Mouse (Mus musculus): ENCODE data around the gene Lrrk1. TPM values are rescaled to one million over a fixed set of nuclear protein-coding genes. Genes with fewer than 3 reads are reported as not detected.
"Not testable (repeated sequence)": the region's sequence is repeated elsewhere in the genome, so short reads cannot be mapped to it uniquely, and the experiment has no call there.

The Lrrk1 gene
- total RNA-seq, 2 experiments from 2014 or later = 3.8 to 4.9 TPM

GRCm38 (mm10) chr7:66215911-66216310 lies 172.2 kb downstream of the Lrrk1 start:
- no peak for DNase-seq (ENCODE audit: low spot score in 2 of 2)
- intact Hi-C loops (cut with DNase I) = no loop called here

GRCm38 (mm10) chr7:66214477-66214876 lies 173.7 kb downstream of the Lrrk1 start:
- intact Hi-C loops (cut with DNase I) = no loop called here
- DNase-seq (ENCODE audit: low spot score in 2 of 2) = no peak

DNA sequence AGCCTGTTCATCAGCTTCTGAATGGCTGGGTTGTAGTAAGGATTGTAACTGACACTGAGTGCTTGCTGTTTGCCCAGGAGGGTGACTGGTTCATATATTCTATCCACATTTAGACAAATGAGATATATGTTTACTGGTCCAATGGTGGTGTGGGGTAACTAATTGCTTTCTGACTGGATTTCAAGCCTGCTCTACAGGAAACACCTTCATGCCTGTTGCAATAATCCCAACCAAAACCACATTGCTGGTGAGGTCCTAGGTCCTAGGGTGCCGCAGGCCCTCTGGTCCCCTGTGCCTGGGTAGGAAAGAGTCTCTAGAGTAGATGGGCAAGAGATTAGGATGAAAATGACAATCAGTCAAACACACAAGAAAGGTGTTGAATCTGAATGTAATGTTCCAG lies 175.3 kb downstream of the Lrrk1 start:
- intact Hi-C loops (cut with DNase I) = no loop called here
- no peak for DNase-seq (ENCODE audit: low spot score in 2 of 2)

DNA sequence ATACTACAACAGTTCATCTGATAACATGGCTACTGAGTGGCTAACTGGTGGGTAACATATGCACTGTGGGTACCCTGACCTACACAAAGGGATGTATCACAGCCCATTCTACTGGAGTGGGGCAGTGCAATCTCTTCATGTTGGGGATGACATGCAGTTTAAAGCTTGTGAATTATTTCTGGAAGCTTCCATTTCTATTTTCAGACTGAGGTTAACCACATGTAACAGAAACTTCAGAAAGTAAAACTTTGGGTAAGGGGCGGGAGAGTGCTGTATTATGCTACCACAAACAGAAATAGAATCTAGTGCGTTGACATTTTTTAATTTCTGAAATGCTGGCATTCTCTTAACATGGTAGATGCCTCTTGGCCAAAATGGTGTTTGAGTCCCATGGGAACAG lies 178.2 kb downstream of the Lrrk1 start:
- intact Hi-C loops (cut with DNase I) = no loop called here
- DNase-seq (ENCODE audit: low spot score in 2 of 2) = no peak

DNA sequence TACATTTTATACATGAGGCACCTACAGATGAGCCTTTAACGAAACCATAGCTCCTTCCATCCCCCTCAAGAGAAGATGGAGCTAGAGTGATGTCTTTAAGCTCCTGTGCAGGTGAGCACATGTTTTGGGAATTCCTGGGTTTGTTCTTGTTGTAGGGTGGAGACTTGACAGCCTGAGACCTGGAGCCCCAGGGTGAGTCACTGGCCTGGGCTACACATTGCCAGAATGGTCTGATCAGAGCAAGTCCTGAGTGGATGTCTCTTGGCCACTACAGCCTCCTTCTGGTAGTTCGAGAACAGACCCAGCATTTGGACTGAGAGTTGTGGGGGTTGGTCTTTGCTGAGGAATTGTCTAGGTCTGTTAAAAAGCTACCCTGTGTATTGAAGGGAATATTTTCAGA lies 186.5 kb downstream of the Lrrk1 start:
- intact Hi-C loops (cut with DNase I) = no loop called here

DNA sequence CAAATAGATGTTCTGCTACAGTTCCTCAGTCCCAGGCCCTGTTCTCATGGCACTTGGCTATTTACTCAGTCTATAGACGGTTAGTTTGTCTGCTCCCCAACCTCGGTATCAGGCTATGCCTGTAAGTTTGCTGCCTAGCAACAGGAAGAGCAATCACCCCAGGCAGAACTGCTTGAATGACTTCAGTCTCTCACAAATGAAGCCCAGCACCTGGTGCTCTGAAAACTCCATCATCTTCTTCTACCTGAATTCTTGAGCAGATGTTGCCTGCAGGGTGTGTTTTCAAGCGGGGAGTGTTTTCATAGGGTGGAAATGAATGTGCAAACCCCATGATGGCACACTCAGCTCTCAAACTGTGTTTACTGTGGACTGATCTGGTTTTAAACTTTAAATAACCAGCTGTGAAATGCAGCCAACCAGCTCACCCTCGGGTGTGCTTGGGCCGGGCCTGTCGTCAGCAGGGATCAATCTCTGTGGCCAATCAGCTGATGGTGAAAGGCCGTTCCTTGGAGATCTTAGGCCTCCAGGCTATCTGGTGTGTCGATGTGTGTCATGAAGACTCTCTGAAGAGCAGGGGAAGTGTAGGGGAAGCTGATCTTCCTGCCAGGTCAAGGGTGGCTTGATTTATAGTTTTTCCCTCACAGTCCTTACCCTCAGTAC lies 187.2 kb downstream of the Lrrk1 start:
- intact Hi-C loops (cut with DNase I) = no loop called here

More for the DNA sequence above, 186.5 kb downstream of the Lrrk1 start:
- DNase-seq (ENCODE audit: low spot score in 2 of 2) = no peak

GRCm38 (mm10) chr7:66200383-66200782 lies 187.8 kb downstream of the Lrrk1 start:
- no peak for DNase-seq (ENCODE audit: low spot score in 2 of 2)
- intact Hi-C loops (cut with DNase I) = no loop called here

More for the DNA sequence above, 187.2 kb downstream of the Lrrk1 start:
- no peak for DNase-seq (ENCODE audit: low spot score in 2 of 2)

- peak; percentile 40 to 77 for DNase-seq (ENCODE audit: low spot score in 2 of 2)
- intact Hi-C loops (cut with DNase I) = no loop called here
Measured at GRCm38 (mm10) chr7:66199391-66199831, 188.7 kb downstream of the Lrrk1 start.

DNA sequence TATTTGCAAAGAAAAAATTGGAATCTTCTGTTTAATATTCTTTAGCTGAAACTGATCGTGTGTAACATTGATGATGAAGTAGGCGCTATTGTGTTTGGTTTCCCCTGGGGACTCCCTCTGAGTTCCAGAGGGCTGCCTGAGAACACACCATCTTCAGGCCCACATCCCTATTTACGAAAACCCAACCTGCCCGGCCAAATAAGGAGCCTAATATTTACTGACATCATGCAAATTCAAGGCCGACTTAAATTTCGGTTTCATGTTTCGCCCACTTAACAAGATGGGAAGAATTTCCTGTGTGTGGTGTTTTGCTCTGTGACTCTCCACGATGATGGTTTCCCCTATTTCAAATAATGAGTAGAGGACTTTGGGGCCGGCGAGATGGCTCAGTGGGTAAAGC lies 189.7 kb downstream of the Lrrk1 start:
- intact Hi-C loops (cut with DNase I) = no loop called here
- no peak for DNase-seq (ENCODE audit: low spot score in 2 of 2)

DNA sequence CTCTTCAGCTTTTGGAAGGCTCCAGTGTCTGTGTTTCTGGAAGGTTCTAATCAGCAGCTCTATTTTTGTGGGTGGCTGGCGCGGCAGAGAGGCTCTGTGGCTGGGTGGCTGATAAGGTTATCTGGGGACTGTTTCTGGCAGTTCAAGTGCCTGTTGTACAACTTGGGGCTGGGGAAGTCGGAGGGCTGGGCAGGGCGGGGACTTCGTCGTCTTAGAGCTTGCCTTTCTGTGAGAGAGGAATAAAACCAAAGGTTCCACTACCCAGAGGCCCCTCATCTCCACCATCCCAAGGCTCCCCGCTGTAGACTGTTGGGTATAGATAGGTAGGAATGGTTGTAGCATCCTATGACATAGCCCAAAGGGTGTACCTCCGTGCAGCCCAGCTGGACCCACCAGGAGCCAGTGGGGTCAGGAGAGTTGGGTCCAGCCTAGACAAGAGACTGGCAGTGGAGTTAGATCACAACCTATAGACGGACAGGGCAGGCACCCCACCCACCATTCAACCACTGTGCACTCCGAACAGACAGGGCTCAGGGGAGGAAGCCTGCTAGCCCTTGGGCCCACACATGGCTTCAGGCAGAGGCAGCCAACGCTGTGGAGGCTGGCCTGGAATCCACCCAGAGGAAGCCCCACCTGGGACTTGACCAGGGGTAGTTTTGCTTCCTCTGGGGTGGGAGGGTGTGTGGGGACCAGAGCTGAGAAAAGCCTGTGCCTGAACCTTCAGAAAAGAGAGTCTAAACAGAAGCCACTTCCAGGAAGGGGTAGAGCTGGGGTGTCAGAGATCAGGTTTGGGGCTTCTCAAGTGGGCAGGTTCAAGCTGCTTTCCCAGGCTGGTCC lies 191.3 kb downstream of the Lrrk1 start:
- DNase-seq (ENCODE audit: low spot score in 2 of 2) = peak in 1 of 2 experiments; percentile 40
- intact Hi-C loops (cut with DNase I) = no loop called here

- DNase-seq (ENCODE audit: low spot score in 2 of 2) = no peak
- intact Hi-C loops (cut with DNase I) = no loop called here
Measured at GRCm38 (mm10) chr7:66195881-66196280, 192.3 kb downstream of the Lrrk1 start.

DNA sequence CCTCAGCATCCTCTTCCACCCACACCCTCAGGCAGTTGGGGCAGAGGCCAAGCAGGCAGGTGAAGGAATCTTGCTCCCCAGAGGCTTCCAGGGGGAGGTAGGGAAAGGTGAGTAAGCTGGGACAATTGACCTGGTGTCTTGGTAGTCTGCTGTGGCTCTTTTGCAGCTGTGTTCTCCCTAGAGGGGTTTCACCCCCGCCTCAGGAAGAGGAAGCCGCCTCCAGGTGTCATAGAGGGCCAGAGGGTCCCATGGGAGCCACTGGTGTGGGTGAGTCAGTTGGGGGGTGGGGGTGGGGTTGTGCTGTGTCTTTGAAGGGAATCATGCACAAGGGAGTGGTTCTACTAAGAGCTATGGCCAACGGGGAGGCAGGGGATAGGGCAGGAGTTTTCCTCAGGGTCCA lies 193.6 kb downstream of the Lrrk1 start:
- no peak for DNase-seq (ENCODE audit: low spot score in 2 of 2)
- intact Hi-C loops (cut with DNase I) = no loop called here

DNA sequence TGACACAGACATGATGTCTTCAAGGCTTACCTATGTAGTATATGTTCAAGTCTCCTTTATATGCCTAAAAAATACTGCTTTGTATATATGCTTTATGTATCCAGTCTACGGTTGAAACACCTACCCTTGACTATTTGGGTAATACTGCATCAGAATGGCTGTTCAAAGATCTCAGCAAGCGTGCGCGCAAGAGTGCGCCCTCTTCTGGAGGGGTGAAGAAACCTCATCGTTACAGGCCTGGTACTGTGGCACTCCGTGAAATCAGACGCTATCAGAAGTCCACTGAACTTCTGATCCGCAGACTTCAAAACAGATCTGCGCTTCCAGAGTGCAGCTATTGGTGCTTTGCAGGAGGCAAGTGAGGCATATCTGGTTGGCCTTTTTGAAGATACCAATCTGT lies 197.8 kb downstream of the Lrrk1 start:
- intact Hi-C loops (cut with DNase I); DNase-seq (ENCODE audit: low spot score in 2 of 2): not testable (repeated sequence)

GRCm38 (mm10) chr7:66187581-66188231 lies 200.4 kb downstream of the Lrrk1 start:
- no peak for DNase-seq (ENCODE audit: low spot score in 2 of 2)
- intact Hi-C loops (cut with DNase I) = no loop called here

GRCm38 (mm10) chr7:66185370-66185769 lies 202.8 kb downstream of the Lrrk1 start:
- no peak for DNase-seq (ENCODE audit: low spot score in 2 of 2)
- intact Hi-C loops (cut with DNase I) = no loop called here

GRCm38 (mm10) chr7:66184026-66184425 lies 204.1 kb downstream of the Lrrk1 start:
- intact Hi-C loops (cut with DNase I) = loop anchor here (5.0 kb wide), 1 partner anchor 72 kb away; no protein-coding TSS in a partner anchor
- no peak for DNase-seq (ENCODE audit: low spot score in 2 of 2)

DNA sequence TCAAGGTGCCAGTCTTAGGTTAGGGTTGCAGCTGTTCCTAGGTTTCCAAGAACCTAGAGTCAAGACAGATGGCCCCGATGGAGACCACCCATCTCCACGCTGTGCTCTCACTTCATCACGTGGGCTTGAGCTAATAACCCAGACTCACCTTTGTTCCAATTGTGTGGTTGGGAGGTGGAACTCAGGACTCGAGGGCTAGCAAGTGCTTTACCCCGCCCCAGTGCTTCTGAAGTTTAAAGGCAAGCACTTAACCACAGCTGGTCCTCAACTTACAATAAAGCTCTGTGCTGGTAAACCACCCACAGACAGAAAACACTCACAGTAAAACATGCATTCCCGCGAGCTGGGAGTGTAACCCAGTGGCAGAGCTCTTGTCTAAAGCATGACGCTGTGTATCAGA lies 204.7 kb downstream of the Lrrk1 start:
- intact Hi-C loops (cut with DNase I) = loop anchor here (5.0 kb wide), 1 partner anchor 71 kb away; no protein-coding TSS in a partner anchor
- DNase-seq (ENCODE audit: low spot score in 2 of 2) = no peak

- DNase-seq (ENCODE audit: low spot score in 2 of 2) = no peak
- intact Hi-C loops (cut with DNase I) = loop anchor here (5.0 kb wide), 1 partner anchor 70 kb away; no protein-coding TSS in a partner anchor
Measured at GRCm38 (mm10) chr7:66182075-66182715, 206.0 kb downstream of the Lrrk1 start.

GRCm38 (mm10) chr7:66180711-66181365 lies 207.3 kb downstream of the Lrrk1 start:
- DNase-seq (ENCODE audit: low spot score in 2 of 2) = no peak
- intact Hi-C loops (cut with DNase I) = loop anchor here (5.0 kb wide), 1 partner anchor 69 kb away; no protein-coding TSS in a partner anchor
